Mouse (Mus musculus) erythroblast, adult 5-6 weeks (primary cell): ENCODE data around the gene Sec24c. TPM values are rescaled to one million over a fixed set of nuclear protein-coding genes. Genes with fewer than 3 reads are reported as not detected.

Source experiments
- ATAC-seq: replicated peaks from 2 replicates; pipeline ENCODE4 v1.8.0; 2016; ENCODE audit warnings: moderate number of reproducible peaks, mild to moderate bottlenecking, moderate TSS enrichment, inconsistent platforms; ENCODE audit not compliant: poor library complexity, low FRiP score, severe bottlenecking
- total RNA-seq, 2 experiments: library from RNA; stranded (forward) in 1 of 2; stranded (reverse) in 1 of 2; fragments of 150-400 nt in 1 of 2; fragments of 200-764, 138-1000 nt in 1 of 2; gene quantifications; 2 replicates each; pipeline versions ENCODE4 v1.2.3 to v1.2.4; 2015 to 2017; ENCODE audit warnings: low replicate concordance in 2 of 2

Sec24c gene
- total RNA-seq, 2 experiments from 2014 or later: 20.8 to 67.7 TPM

DNA sequence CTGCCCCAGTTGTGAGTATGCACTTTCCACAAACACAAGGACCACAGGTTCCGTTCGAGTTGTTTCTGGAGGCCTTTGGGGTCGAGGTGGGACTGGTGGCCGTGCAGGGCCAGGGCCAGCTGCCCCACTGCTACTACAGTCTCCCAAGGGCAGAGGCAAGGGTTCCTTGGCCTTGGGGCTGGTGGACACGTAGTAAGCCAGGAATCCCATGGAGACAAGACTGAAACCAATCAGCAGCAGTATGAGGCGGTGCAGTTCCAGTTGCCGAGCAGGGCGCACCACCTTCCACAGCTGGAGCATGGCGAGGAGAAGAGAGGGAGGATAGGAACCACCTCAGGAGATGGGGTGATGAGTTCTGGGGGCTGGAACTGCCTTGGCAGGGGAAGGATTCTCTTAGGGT lies 55.8 kb downstream of the Sec24c start:
- no peak for ATAC-seq

DNA sequence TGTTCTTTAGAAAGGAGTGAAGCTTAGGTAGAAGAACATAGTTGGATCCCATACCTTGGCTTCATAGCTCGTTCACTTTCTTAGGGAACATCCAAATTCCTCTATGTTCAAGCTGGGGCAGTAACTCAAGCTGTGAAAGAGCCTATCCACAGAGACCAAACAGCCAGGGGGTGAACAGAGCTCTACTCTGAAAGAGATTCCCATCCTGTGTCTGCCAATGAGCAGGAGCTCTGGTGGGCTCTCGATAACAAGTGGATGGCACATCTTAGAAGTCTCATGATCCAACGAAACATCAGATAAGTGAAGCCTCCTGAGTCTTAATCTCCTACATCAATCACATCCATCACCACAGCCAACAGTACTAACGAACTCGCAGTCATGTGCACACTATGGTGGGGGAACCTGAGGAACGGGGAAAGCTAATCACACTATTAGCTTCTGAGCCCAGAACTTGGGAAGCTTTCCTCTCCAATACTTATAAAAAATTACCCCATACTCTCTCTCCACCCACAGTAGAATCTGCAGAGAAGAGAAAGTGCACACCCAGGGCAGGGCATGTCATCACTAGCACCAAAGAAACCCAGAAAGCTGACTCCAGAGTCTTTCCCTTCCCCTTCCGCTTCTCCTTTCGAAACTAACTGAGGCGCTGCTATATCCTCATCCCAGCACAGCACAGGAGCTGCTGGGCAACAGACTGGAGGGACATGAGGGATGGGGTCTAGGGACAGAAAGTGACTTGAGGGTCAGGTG lies 56.9 kb downstream of the Sec24c start:
- ATAC-seq: no peak

DNA sequence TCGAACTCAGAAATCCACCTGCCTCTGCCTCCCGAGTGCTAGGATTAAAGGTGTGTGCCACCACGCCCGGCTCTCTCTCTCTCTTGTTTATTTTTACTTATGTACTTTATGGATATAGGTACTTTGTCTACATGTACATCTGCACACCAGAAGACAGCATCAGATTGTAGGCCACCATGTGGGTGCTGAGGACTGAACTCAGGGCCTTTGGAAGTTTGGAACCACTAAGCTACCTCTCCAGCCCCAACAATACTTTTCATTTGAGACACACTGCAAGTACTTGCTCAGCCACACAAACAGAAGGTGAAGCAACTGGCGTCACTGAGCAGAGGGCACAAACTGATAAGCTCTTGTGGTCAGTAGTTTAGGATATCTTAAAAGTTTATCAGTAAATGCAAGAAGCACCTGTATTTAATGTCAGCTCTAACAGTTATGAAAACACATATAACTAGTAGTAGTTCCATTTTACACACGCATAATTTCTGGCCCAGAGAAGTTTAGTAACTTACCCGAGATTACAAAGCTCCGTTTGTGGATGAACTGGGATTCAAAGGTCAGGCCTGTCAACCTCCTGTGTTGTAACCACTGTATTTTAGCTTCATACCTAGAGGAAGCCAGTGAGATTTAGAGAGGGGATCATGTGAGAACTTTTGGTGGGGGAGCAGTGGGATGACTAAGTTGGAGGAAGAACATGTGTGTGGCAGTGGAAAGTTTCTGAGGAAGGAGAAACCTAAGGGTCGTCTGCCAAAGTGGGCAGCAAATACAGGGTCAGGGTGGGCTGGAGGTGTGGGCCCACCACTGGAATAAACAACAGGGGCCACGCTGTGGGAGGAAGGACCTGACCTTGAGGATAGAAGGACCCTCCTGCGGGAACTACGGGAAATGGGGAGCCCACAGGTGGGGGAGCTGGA lies 59.2 kb downstream of the Sec24c start:
- ATAC-seq: peak; percentile 58

DNA sequence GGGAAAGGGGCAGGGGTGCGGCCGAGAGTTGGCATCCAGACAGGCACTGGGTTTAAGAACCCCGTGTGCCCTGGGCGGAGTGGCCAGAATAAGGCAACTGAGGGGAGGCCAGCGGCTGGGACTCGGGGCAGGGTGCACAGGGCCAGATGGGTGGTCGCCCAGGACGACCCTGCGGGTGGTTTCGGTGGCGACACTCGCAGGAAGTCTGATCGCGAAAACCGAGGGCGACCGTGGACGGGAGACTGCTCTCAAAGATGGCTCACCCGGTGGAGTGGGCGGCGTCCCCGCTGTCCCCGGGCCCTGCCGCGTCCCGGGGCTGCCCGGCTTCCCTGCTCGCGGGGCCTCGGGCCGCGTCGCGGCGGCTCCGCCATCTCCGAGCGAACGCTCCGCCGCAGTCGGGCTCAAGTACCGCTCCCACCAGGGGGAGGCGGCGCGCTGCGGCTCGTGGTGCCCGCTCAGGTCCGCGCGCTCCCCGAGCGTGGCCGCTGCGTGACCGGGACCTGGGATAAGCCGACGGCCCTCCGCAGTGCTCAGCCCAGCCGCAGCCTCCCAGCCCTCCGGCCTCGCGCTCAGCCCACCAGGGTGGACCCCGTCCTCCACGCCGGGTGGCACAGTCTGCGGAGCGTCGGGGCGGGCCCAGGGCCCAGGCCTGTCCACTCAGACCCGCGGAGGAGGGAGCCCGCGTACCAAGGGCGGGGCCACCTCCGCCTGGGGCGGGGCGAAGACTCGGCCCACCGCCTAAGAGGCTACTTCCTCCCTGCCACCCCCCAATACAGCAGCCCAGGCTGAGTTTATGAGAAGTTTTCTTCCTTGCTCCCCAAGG lies 60.1 kb downstream of the Sec24c start, which contains the start of gene Ndst2:
TSS of gene Ndst2 (minus strand) at position 611 of the 823 bp plus-strand sequence.
- peak; percentile 83 for ATAC-seq

DNA sequence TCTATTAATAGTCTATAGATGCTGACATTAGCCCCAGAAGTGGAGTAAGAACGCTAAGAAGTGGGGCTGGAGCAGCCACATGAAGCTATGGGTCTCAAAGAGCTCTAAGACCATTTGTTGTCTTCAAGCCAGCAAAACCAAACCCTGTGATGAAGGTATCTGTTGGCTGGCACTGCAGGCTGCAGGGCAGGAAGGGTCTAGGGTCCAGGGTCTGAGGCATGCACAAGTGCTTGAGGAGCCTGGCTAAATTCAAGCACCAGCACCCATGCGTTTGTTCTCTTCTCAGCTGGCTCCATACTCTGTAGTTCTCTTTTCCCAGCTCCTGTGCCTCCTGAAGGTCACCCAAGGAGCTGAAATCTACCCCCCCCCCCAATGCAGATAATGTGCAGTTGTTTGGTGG lies 60.9 kb downstream of the Sec24c start:
- ATAC-seq: no peak

DNA sequence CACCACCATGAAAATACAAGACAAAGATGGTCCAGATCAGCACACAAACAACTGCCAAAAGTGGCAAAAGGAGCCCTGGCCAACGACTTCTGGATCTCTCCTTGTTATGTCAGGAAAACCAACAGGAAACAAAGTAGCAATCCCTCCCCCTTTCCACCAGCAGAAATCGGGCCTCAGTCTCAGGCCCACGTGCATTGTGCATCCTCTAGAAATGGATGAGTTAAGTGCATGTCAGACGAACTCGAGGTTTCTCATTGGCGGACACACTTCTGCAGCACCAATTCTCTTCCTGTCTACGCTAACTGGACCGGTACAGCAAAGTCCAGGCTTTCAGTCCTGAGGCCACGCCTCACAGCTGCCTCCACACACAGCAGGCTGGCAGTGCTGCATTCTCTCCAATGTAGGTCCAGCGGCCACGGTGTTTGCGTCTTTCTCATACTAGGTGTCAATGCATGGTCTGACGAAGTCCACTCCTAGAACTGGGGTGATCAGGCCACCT lies 61.8 kb downstream of the Sec24c start:
- no peak for ATAC-seq

DNA sequence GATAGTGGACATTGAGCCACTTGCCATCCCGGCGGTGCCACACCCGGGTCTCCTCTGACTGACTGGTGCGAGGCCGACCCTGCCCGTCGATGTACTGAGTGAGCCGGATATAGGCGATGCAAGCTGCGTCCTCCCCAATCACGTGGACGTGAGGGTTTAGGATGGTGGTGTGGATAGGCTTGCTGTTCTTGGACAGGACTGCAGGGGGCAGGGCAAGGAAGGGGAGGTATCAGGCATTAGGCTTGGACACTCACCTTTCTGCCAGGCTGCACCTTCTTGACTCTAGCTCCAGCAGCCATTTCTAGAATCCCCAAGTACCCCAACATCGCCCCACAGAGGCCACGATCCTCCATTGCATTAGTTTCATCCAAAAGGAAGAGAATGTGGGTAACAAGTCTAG lies 63.2 kb downstream of the Sec24c start:
- ATAC-seq: peak; percentile 49

DNA sequence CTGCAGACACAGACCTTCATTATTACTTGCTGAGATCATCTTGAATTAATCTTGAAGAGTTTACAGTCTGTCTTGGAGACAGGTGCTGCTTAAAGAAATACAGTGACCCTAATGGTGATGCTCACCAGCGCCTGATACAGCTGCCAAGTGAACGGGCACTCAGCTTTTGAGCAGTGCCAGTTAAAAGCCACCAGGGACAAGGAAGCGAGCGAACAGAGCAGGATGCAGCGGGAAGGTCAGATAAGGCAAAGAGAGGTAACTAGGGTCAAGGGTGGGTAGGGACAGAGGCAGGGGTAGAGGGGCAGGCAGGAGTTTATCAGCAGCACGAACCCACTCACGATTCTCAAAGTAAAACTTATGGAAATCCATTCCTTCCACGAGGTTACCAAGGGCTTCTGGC lies 64.4 kb downstream of the Sec24c start:
- ATAC-seq: no peak

DNA sequence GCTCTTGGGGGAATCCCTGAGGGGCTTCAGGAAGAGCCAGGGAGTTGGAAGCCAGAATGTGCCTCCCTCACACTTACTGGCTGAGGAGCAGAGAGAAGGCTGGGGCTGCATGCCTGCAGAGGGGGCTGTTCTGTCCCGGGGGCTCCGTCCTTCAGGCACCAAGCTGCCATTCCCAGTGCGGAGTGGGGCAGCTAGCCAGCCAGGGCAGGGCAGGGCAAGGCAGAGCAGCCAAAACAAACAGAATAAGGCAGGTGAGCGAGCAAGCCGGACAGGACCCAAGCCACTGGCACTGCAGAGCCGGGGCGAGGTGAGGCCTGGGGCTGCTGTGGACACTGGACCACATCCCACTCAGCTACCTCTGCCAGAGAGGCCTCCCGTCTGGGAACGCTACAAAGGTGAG lies 67.2 kb downstream of the Sec24c start:
- ATAC-seq: no peak

DNA sequence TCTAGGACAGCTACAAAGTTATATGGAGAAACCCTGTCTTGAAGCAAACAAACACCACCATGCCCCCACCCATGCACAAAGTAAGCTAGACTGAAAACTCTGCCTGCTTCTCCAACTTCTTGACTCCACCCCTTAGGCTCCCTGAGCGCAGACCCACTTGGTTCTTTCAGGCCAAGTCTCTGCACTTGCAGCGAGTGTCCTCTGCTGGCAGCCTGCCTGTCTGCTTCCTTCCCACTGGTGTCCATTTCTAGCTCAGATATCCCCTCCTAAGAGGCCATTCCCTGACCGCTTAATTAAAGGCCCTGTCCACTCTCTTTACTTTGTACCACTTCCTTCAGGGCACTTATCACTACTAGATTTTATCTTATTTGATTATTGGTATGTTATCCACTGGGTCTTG lies 69.5 kb downstream of the Sec24c start:
- ATAC-seq: no peak

Other genes starting within 250 kb of the Sec24c start
- 1.3 TPM in 2 replicates for gene Cfap70, start 222.1 kb upstream of the Sec24c start, total RNA-seq (2015; ENCODE audit: low replicate concordance)
- gene Cfap70, start 222.1 kb upstream of the Sec24c start, total RNA-seq (2017; ENCODE audit: low replicate concordance): 0.09 TPM in 1 of 2 replicates, not detected in the other
- 107 and 122 TPM in 2 replicates for gene Anxa7, start 194.2 kb upstream of the Sec24c start, total RNA-seq (2015; ENCODE audit: low replicate concordance)
- gene Anxa7, start 194.2 kb upstream of the Sec24c start, total RNA-seq (2017; ENCODE audit: low replicate concordance): 114 and 164 TPM in 2 replicates
- gene Mss51, start 177.4 kb upstream of the Sec24c start, total RNA-seq (2015; ENCODE audit: low replicate concordance): 4.6 and 21.7 TPM in 2 replicates
- gene Mss51, start 177.4 kb upstream of the Sec24c start, total RNA-seq (2017; ENCODE audit: low replicate concordance): 8.5 and 13.2 TPM in 2 replicates
- gene Ppp3cb, start 127.7 kb upstream of the Sec24c start, total RNA-seq (2015; ENCODE audit: low replicate concordance): 114 and 134 TPM in 2 replicates
- 72.4 and 84.6 TPM in 2 replicates for gene Ppp3cb, start 127.7 kb upstream of the Sec24c start, total RNA-seq (2017; ENCODE audit: low replicate concordance)
- 0.58 and 1.7 TPM in 2 replicates for gene Usp54, start 33.2 kb upstream of the Sec24c start, total RNA-seq (2015; ENCODE audit: low replicate concordance)
- 2.0 and 3.2 TPM in 2 replicates for gene Usp54, start 33.2 kb upstream of the Sec24c start, total RNA-seq (2017; ENCODE audit: low replicate concordance)
- gene Myoz1, start 17.8 kb upstream of the Sec24c start, total RNA-seq (2015; ENCODE audit: low replicate concordance): not detected in 2 replicates
- not detected in 2 replicates for gene Myoz1, start 17.8 kb upstream of the Sec24c start, total RNA-seq (2017; ENCODE audit: low replicate concordance)
- gene Synpo2l, start 6.0 kb upstream of the Sec24c start, total RNA-seq (2015; ENCODE audit: low replicate concordance): not detected in 2 replicates
- not detected in 2 replicates for gene Synpo2l, start 6.0 kb upstream of the Sec24c start, total RNA-seq (2017; ENCODE audit: low replicate concordance)
- gene Fut11, start 20.7 kb downstream of the Sec24c start, total RNA-seq (2015; ENCODE audit: low replicate concordance): 2.5 and 9.2 TPM in 2 replicates
- gene Fut11, start 20.7 kb downstream of the Sec24c start, total RNA-seq (2017; ENCODE audit: low replicate concordance): 1.5 and 1.7 TPM in 2 replicates
- 9.6 and 27.1 TPM in 2 replicates for gene Chchd1, start 28.7 kb downstream of the Sec24c start, total RNA-seq (2015; ENCODE audit: low replicate concordance)
- 22.5 and 44.7 TPM in 2 replicates for gene Chchd1, start 28.7 kb downstream of the Sec24c start, total RNA-seq (2017; ENCODE audit: low replicate concordance)
- 17.8 and 32.3 TPM in 2 replicates for gene Zswim8, start 33.2 kb downstream of the Sec24c start, total RNA-seq (2015; ENCODE audit: low replicate concordance)
- gene Zswim8, start 33.2 kb downstream of the Sec24c start, total RNA-seq (2017; ENCODE audit: low replicate concordance): 10.1 and 16.3 TPM in 2 replicates
- 69.8 and 80.1 TPM in 2 replicates for gene Ndst2, start 60.3 kb downstream of the Sec24c start, total RNA-seq (2015; ENCODE audit: low replicate concordance)
- gene Ndst2, start 60.3 kb downstream of the Sec24c start, total RNA-seq (2017; ENCODE audit: low replicate concordance): 25.0 and 32.7 TPM in 2 replicates
- gene Camk2g, start 119.8 kb downstream of the Sec24c start, total RNA-seq (2015; ENCODE audit: low replicate concordance): 4.0 and 9.8 TPM in 2 replicates
- gene Camk2g, start 119.8 kb downstream of the Sec24c start, total RNA-seq (2017; ENCODE audit: low replicate concordance): 12.7 and 14.6 TPM in 2 replicates
- 0.38 and 0.84 TPM in 2 replicates for gene Plau, start 162.4 kb downstream of the Sec24c start, total RNA-seq (2015; ENCODE audit: low replicate concordance)
- gene Plau, start 162.4 kb downstream of the Sec24c start, total RNA-seq (2017; ENCODE audit: low replicate concordance): 2.8 and 9.6 TPM in 2 replicates